Mouse (Mus musculus) limb, embryonic 14.5 days (tissue): ENCODE data around the gene Neu1. TPM values are rescaled to one million over a fixed set of nuclear protein-coding genes. Genes with fewer than 3 reads are reported as not detected.
"Not testable (repeated sequence)": the region's sequence is repeated elsewhere in the genome, so short reads cannot be mapped to it uniquely, and the experiment has no call there.

Experiments used
- ATAC-seq: fragments of 200-750 bp; cut with Nextera tagmentation; 2 replicates; pipeline ENCODE4 v1.8.0; 2017; ENCODE audit warnings: low read depth, moderate number of reproducible peaks, moderate TSS enrichment; ENCODE audit not compliant: low FRiP score
- DNase-seq: peaks from one replicate; pipeline ENCODE4 v3.0.0-alpha.2; 2015; ENCODE audit warnings: low spot score
- H3K27ac ChIP-seq: fragments of 300-500 bp; sonication (generic); replicated peaks from 2 replicates; pipeline ENCODE4 v1.5.1; 2014; ENCODE audit warnings: low read depth, mild to moderate bottlenecking, low read length, moderate library complexity, mixed read lengths
- H3K27me3 ChIP-seq: fragments of 300-500 bp; sonication (generic); 2 replicates; pipeline ENCODE4 v1.6.1; 2014; ENCODE audit warnings: low read length, mixed read lengths; ENCODE audit not compliant: control insufficient read depth, insufficient read depth
- H3K36me3 ChIP-seq: fragments of 300-500 bp; sonication (generic); 2 replicates; pipeline ENCODE4 v1.6.1; 2014; ENCODE audit warnings: mild to moderate bottlenecking, low read length, moderate library complexity, mixed read lengths; ENCODE audit not compliant: control insufficient read depth, insufficient read depth
- H3K4me1 ChIP-seq: fragments of 300-500 bp; sonication (generic); 2 replicates; pipeline ENCODE4 v1.6.1; 2014; ENCODE audit warnings: antibody characterized with exemption, low read length, mixed read lengths; ENCODE audit not compliant: control insufficient read depth, insufficient read depth
- H3K4me2 ChIP-seq: fragments of 300-500 bp; sonication (generic); replicated peaks from 2 replicates; pipeline ENCODE4 v1.6.1; 2014; ENCODE audit warnings: low read depth, mild to moderate bottlenecking, low read length, moderate library complexity; ENCODE audit not compliant: severe bottlenecking
- H3K4me3 ChIP-seq: fragments of 300-500 bp; sonication (generic); replicated peaks from 2 replicates; pipeline ENCODE4 v1.5.1; 2014; ENCODE audit warnings: low read length
- H3K9ac ChIP-seq: fragments of 300-500 bp; sonication (generic); 2 replicates; pipeline ENCODE4 v1.6.1; 2014; ENCODE audit warnings: mild to moderate bottlenecking, low read depth, low read length, moderate library complexity; ENCODE audit not compliant: severe bottlenecking
- H3K9me3 ChIP-seq: fragments of 300-500 bp; sonication (generic); 2 replicates; pipeline ENCODE4 v1.6.1; 2016; ENCODE audit warnings: low read length; ENCODE audit not compliant: control insufficient read depth
- POLR2A ChIP-seq: fragments of 200-500 bp; IDR thresholded peaks from 2 replicates; pipeline ENCODE4 v1.8.0; 2012; ENCODE audit warnings: inconsistent platforms, mild to moderate bottlenecking, moderate library complexity, borderline replicate concordance; ENCODE audit not compliant: insufficient read depth, insufficient read length; ENCODE audit errors: extremely low read depth
- WGBS: fragments of 180-500 bp; shearing (Covaris S2); extraction: QIAGEN DNeasy Blood & Tissue Kit; methylation state at CpG from one replicate; pipeline ENCODE4 v1.1.7; 2014; 5-methylcytosine and 5-hydroxymethylcytosine counted together
- polyA plus RNA-seq, 2 experiments: library from polyadenylated mRNA; depleted of rRNA in 1 of 2; stranded (reverse) in 1 of 2; unstranded in 1 of 2; fragments of >200 nt; fragmentation: Nextera tagmentation in 1 of 2; extraction: Ambion mirVana in 1 of 2; gene quantifications; 2 replicates each; pipeline versions ENCODE4 v1.2.1 to v1.2.3; 2012 to 2014

Neu1 gene
- polyA plus RNA-seq, 2 experiments, result 18.2 to 19.3 TPM

GRCm38 (mm10) chr17:34962841-34963240 lies 31.8 kb downstream of the Neu1 start:
- no peaks in the 10 kb centered on the region for H3K27me3 ChIP-seq
- TF ChIP-seq POLR2A, result no peak
- no peaks in the 10 kb centered on the region for H3K36me3 ChIP-seq
- ATAC-seq (no peak), DNase-seq (no peak)
- H3K27ac ChIP-seq, result no peak overlapping the region
- H3K4me1 ChIP-seq, result no peaks in the 10 kb centered on the region; the same call in 1 of the 2 replicates
- H3K9me3 ChIP-seq, result no peaks in the 10 kb centered on the region
- H3K4me3 ChIP-seq, result no peak overlapping the region
- H3K9ac ChIP-seq, result no peak overlapping the region
- 52% methylated on average over 1 of the region's 1 CpGs for WGBS
- no peak overlapping the region for H3K4me2 ChIP-seq

GRCm38 (mm10) chr17:34964640-34965049 lies 33.6 kb downstream of the Neu1 start:
- Histone ChIP-seq H3K9ac (0 out of 2 replicates have a peak overlapping the region, but pooled peaks have one; percentile 26), H3K4me1 (no peaks in the 10 kb centered on the region; the same call in 1 of the 2 replicates), H3K27me3 (peaks cover 3% of the 10 kb centered on the region; the same call in 1 of the 2 replicates), H3K4me3 (no peak overlapping the region), H3K4me2 (no peak overlapping the region), H3K27ac (no peak overlapping the region), H3K9me3 (no peaks in the 10 kb centered on the region), H3K36me3 (no peaks in the 10 kb centered on the region)
- WGBS, result 10% methylated on average over 1 of the region's 1 CpGs
- DNase-seq (no peak), ATAC-seq (no peak)
- no peak for TF ChIP-seq POLR2A

GRCm38 (mm10) chr17:34965627-34966026 lies 34.6 kb downstream of the Neu1 start:
- Histone ChIP-seq H3K36me3 (no peaks in the 10 kb centered on the region), H3K4me1 (no peaks in the 10 kb centered on the region), H3K27me3 (peaks cover 6% of the 10 kb centered on the region; the same call in 1 of the 2 replicates), H3K4me2 (no peak overlapping the region), H3K9me3 (no peaks in the 10 kb centered on the region), H3K4me3 (no peak overlapping the region), H3K9ac (no peak overlapping the region), H3K27ac (no peak overlapping the region)
- WGBS, result 75% methylated on average over 5 of the region's 5 CpGs
- no peak for ATAC-seq
- no peak for TF ChIP-seq POLR2A
- DNase-seq, result no peak

- H3K27ac ChIP-seq, H3K27me3 ChIP-seq, H3K36me3 ChIP-seq, H3K9me3 ChIP-seq, ATAC-seq, DNase-seq, H3K9ac ChIP-seq, H3K4me1 ChIP-seq, H3K4me2 ChIP-seq, H3K4me3 ChIP-seq: not testable (repeated sequence)
- 73% methylated on average over 6 of the region's 11 CpGs for WGBS
Measured at GRCm38 (mm10) chr17:34969822-34970221, 38.8 kb downstream of the Neu1 start, which contains the start of gene Gm20481. TSS of gene Gm20481 (plus strand) at chr17:34969912.

GRCm38 (mm10) chr17:34970850-34971249 lies 39.8 kb downstream of the Neu1 start:
- ATAC-seq, H3K36me3 ChIP-seq, H3K4me1 ChIP-seq, H3K9me3 ChIP-seq, DNase-seq, H3K4me3 ChIP-seq, H3K4me2 ChIP-seq, H3K27me3 ChIP-seq, H3K27ac ChIP-seq, H3K9ac ChIP-seq: not testable (repeated sequence)
- WGBS, result 48% methylated on average over 8 of the region's 37 CpGs

GRCm38 (mm10) chr17:34971694-34972068 lies 40.6 kb downstream of the Neu1 start:
- not testable (repeated sequence) for H3K9ac ChIP-seq, DNase-seq, H3K9me3 ChIP-seq, H3K36me3 ChIP-seq, H3K27me3 ChIP-seq, H3K27ac ChIP-seq, H3K4me1 ChIP-seq
- peak; percentile 56 for ATAC-seq
- Histone ChIP-seq H3K4me2 (peak overlapping the region; percentile 88), H3K4me3 (peak overlapping the region; percentile 44)
- no CpG with 5 or more reads among the region's 43 CpGs for WGBS

GRCm38 (mm10) chr17:34972069-34972749 lies 41.2 kb downstream of the Neu1 start, which contains the start of the genes Hspa1a and Hspa1l:
TSS of gene Hspa1a (minus strand) at chr17:34972156.
TSS of gene Hspa1l (plus strand) at chr17:34972703.
- 0 out of 2 replicates have a peak within 1 kb of the TSS, but pooled peaks have one; percentile 43 for H3K27ac ChIP-seq
- H3K36me3 ChIP-seq, H3K27me3 ChIP-seq, H3K9me3 ChIP-seq, H3K4me1 ChIP-seq: not testable (repeated sequence)
- peak within 1 kb of the TSS; percentile 31 for H3K9ac ChIP-seq
- peak within 1 kb of the TSS; percentile 44 for H3K4me3 ChIP-seq
- DNase-seq (peak; percentile 80), ATAC-seq (peak; percentile 96)
- under 1% methylated on average over 26 of the region's 33 CpGs for WGBS
- H3K4me2 ChIP-seq, result peak within 1 kb of the TSS; percentile 88
